Mouse (Mus musculus) A20 (cell line): ENCODE data around the gene Dpy30.
"Not testable (repeated sequence)": the region's sequence is repeated elsewhere in the genome, so short reads cannot be mapped to it uniquely, and the experiment has no call there.

Source experiments
- DNase-seq: peaks from one replicate; pipeline ENCODE4 v3.0.0-alpha.2; 2011; ENCODE audit warnings: low read depth, low spot score

Dpy30 gene

GRCm38 (mm10) chr17:74323844-74324243 lies at the start of gene Dpy30:
Gene Dpy30 (minus strand): TSS chr17:74323944.
- no peak for DNase-seq

DNA sequence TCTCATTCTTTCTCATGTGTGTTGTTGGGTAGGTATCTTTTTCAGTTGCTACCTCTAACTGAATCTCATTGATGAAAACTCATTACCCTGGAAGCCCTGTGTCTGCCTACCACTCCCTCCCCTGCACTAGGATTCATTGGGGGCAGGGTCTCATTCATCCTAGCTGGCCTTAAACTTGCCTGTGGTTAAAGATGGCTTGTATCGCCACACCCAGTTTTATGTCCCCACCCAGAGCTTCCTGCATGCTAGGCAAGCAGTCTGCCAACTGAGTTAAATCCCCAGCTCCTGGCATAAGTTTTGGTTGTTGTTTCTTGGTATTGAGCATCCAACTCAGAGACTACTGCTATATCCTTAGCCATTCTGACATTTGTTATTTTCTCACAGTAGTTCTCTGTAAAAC lies 39.8 kb upstream of the Dpy30 start:
- no peak for DNase-seq

DNA sequence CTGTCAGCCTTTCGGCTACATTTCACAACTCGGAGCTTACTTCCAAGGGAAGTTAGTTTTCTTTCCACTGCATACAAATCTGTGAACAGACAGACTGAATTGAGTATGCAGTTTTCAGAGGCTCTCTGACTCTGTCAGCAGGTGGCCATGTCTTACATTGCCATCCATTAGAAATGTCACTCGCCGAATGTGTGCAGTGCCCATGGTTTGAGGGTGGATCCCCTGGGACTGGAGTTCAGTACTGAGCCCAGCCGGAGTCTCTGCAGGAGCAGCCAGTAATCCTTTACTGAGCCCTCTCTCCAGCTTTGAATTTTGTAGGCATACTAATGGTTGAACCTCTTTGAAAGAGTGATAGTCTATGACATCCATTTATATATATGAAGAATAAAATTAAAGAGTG lies 17.4 kb upstream of the Dpy30 start:
- DNase-seq: no peak

DNA sequence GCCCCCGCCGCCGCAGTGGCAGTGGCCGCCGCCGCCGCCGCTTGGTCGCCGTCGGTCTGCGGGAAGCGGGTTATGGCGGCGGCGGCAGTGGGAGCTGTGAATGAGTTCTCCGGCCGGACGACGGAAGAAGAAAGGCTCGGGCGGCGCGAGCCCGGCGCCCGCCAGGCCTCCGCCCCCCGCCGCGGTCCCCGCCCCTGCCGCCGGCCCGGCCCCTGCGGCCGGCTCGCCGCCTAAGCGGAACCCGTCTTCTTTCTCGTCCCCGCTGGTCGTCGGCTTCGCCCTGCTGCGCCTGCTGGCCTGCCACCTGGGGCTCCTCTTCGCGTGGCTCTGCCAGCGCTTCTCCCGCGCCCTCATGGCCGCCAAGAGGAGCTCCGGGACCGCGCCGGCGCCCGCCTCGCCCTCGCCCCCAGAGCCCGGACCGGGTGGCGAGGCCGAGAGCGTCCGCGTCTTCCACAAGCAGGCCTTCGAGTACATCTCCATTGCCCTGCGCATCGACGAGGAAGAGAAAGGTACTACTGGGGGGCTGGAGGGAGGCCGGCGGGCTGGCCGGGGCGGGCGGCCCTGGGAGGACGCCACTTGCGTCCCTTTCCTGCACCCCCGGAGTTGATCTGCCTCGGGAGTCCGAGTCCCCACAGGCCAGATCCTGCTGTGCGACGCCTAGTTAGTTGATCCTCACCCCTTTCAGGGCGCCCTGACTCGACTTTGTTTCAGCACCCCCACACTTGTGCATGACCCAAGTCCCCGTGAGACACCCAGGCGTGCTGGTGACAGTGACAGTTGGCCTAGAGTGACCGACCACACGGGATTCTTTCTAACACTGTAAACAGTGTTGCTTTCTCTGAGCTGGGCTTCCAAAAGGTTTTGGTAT lies 15.4 kb upstream of the Dpy30 start, which contains the start of gene Spast:
Spast (plus strand) TSS at position 51 of the 868 bp plus-strand sequence.
- DNase-seq: peak; percentile 87

DNA sequence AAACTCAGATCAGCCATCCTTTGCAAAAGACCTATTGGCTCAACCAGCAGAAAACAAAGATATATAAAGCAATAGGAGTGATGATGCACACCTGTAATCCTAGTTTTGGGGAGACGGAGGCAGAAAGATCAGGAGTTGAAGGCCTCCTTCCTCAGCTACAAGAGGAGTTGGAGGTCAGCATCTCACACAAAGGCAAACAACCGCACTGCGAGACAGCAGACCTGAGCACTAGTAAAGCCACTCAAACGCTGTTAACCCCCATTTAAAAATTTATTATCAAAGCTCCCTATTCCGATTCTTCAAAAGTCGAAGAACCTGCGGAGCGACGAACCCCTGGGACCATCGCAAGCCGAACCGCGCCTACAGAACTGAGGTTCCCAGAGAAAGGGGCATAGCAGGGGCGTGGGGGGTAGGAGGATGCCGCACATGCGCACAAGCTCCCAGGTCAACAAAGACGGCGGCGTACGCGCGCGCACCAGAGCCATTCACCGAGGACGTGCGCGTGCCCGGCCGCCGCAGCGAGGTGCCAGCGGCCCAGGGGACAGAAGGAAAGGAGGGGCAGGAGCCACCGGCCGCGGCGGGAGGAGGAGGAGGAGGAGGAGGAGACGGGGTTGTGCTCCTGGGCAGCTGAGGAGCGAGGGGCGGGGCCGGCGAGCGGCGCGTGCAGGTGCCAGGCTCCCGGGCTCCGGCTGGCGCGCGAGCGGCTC lies 14.6 kb upstream of the Dpy30 start:
- DNase-seq: peak; percentile 96

DNA sequence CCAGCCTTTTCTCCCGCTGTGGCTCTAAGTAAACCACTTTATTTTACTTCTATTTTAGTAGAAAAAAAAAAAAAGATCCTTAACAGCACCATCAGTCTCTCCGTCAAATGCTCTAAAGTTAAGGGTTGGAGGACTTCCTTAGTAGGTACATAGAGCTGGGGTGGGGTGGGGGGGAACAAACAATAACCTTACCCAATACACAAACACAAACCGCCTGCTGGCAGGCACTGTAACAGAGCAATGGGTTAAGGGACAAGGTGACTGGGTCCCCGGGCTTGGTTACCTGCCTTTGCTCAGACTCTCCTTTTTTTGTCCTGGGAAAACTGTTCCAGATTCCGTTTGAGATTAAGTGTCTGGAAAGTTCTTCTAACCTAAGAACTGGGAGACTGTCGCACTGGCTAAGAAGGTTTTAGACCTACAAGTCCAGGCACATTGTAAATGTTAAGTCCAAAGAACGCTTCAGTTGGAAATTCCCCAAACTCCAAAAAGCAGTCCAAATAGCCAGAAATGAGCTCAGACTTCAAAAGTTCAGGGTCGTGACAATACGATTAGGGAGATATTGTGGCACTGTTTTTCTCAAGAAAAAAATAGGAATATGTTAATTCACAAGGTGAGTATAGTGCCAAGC lies 7.4 kb upstream of the Dpy30 start:
- no peak for DNase-seq

DNA sequence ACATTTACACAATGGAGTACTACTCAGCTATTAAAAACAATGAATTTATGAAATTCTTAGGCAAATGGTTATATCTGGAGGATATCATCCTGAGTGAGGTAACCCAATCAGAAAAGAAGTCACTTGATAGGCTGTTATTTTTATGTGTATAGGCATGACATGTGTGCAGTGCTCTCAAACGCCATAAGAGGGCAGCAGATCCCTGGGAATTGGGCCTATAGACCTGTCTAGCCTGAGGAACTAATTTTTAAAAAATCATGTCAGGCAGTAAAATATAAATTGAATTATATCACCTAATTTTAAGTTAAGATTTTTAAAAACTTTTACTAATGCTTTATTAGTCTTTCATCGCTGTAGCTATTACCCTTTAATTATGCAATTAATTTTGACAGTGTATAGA lies 4.4 kb upstream of the Dpy30 start:
- peak; percentile 76 for DNase-seq

GRCm38 (mm10) chr17:74327195-74327594 lies 3.5 kb upstream of the Dpy30 start:
- DNase-seq: not testable (repeated sequence)

- no peak for DNase-seq
Measured at GRCm38 (mm10) chr17:74322400-74323054, 1.2 kb downstream of the Dpy30 start.

DNA sequence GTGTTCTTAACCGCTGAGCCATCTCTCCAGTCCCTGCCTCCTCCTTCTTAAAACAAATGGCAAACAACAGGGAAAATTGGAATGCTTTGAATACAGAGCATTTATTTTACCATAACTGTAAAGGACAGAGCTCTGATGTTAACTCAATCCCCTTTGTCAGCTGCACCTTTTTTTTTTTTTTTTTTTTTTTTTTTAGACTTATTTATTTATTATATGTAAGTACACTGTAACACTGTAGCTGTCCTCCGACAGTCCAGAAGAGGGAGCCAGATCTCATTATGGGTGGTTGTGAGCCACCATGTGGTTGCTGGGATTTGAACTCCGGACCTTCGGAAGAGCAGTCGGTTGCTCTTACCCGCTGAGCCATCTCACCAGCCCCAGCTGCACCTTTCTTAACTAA lies 5.0 kb downstream of the Dpy30 start:
- DNase-seq: no peak

DNA sequence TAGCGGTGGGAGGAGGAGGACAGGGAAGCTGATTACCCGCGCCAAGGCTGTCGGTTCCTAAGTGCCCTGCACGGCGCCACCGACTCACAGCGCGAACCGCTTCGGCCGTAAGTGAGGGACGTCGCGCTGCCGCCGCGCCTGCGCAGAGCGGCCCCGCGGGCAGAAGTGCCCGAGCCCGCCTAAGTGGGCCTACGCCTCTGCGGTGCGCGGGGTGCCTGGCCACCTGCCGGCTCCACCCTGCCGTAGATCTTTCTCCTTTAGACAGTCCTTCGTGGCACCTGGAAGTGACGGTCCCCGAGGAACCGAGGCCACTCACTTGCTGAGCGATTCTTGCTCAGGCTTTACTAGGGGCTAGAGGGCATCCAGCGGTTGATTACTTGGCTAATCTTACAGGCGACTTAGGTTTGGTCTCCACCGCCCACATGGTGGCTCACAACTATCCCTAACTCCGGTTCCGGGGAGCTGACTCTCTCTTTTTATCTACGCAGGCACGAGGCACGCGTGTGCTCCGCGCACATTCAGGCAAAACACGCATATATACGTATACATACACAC lies 7.4 kb downstream of the Dpy30 start:
- DNase-seq: peak; percentile 95

- no peak for DNase-seq
Measured at GRCm38 (mm10) chr17:74315445-74316308, 8.1 kb downstream of the Dpy30 start.

- DNase-seq: no peak
Measured at GRCm38 (mm10) chr17:74306021-74306420, 17.7 kb downstream of the Dpy30 start.

DNA sequence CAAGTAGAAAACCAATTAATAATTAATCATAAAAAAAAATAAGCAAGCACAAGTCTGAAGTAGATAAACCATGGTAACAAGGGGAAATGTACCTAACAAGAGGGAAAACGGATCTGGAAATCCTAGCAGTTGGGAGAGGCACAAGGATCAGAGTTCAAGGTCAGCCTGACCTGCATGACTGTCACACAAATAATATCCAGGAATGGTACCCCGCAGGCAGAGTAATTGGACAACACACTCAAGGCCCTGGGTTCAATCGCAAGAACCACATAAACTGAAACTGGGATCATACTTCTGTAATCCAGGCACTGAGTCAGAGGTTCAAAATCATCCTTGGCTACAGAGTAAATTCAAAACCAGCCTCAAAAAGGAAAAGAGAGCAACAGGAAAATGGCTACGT lies 18.1 kb downstream of the Dpy30 start:
- no peak for DNase-seq

DNA sequence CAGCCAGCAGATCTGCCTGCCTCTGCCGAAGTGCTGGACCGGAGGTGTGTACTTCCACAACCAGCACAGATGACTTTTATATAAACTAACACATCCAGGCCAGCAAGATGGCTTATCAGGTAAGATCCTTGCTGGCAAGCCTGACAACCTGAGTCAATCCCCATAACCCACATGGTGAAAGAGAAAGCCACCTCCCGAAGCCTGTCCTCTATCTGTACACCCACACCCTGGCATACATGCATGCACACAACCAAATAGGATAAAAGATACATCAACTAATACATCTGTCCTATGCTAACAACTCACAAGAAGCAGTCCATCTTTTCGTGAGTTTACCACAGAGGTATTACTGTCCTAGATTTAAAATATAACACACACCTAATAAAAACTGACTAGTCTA lies 19.7 kb downstream of the Dpy30 start:
- DNase-seq: no peak

GRCm38 (mm10) chr17:74300089-74300488 lies 23.7 kb downstream of the Dpy30 start:
- no peak for DNase-seq

DNA sequence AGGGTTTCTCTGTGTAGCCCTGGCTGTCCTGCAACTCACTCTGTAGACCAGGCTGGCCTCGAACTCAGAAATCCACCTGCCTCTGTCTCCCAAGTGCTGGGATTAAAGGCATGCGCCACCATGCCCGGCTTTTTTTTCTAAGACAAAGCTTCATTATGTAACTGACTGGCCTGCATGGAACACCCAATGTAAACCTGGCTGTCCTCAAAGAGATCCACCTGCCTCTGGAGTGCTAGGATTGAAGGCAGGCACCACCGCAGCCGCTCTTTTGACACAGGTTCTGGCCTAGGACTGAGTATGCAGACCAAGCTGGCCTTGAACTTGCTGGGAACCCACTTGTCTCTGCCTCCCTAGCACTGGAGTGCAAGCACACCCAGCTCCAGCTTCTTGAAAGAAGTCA lies 26.8 kb downstream of the Dpy30 start:
- not testable (repeated sequence) for DNase-seq

DNA sequence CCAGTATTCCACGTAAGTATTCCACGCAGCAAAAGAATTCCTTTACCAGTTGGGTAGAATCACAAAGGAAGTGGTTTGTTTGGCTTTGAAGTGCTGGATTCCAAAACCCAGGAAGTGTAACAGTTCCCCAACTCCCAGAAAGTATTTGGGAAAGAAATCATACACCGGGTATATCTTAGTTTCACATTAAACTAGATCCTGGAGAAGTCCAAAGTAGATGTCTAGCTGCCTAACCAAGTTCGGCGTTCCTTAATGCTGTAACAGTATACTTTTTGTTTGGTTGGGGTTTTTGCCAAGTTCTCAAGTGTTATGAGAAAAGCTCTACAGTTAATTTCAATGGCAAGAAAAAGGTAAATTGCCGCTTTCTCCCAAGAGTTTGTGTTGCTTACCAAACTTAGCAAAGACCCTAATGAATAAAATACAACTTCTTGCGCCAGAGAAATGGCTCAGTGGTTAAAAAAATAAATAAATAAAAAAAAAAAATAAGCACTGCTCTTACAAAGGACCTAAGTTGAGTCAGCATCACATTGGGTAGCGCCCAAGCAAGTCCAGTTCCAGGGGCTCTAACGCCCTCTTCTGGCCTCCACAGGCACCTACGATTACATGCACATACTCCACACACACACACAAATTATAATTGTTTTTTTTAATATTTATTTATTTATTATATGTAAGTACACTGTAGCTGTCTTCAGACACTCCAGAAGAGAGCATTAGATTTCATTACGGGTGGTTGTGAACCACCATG lies 27.5 kb downstream of the Dpy30 start:
- peak; percentile 80 for DNase-seq

GRCm38 (mm10) chr17:74295026-74295970 lies 28.4 kb downstream of the Dpy30 start, which contains the start of gene Memo1:
Gene Memo1 (minus strand): TSS chr17:74295521.
- DNase-seq: peak; percentile 91
